Mouse (Mus musculus): ENCODE data around the gene Gm45902.

DNA sequence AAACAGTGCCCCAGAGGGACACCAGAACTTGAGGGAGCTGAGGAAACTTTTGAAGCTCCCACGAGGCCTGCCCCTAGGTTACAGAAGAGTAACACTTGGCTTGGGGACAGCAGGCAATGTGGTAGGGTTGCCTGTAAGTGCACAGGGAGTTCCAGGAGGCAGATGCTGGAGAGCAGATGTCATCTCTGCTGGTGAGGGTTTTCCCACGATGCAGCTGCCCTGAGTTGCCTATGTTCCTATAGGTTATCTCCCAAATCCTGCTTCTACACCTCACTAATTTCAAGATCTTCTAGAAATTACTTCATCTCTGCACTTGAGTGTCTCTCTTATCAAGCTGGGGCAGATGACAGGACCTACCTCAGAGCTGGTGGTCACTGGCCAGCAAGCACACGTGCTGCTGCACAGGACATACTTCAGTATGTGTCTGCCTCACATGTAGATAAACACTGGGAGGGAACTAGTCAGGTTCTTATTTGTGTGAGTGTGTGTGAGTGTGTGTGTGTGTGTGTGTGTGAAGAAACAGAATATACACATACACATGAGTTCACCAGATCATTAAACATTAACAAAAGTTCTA, 18.7 kb downstream of the Gm45902 start:
- no peak for TF ChIP-seq POLR2A (IDR thresholded peaks at IDR 0.05; ENCODE audit: extremely low read depth, insufficient read depth, low read length)
- TF ChIP-seq CTCF (IDR thresholded peaks at IDR 0.05; ENCODE audit: extremely low read depth, insufficient read depth, low read length): no peak
